24 mouse cellular contexts compared by ENCODE assay signal in genomic region chr12:112107685-112108084, GRCm38 (mm10). TPM values are rescaled to one million over a fixed set of nuclear protein-coding genes. Genes with fewer than 3 reads are reported as not detected.
DNase-seq lines count a peak whose midpoint lies in the region; ATAC-seq and TF ChIP-seq lines count a peak whose summit lies in the region.
"Had no signal": no experiment of that assay in that cellular context is flagged by ENCODE, and none has a peak within 500 bp of the region (broad histone marks: within the 10 kb centered on the region; RNA-seq: fewer than 3 reads in every experiment).

No protein-coding gene starts in this region.

- peaks cover 13% of the 10 kb centered on the region for H3K4me1 ChIP-seq in heart, embryonic 13.5 days
- peaks cover 28% of the 10 kb centered on the region for H3K4me1 ChIP-seq in liver, adult 2 months (ENCODE audit: control insufficient read depth, insufficient read depth, low read length)
- H3K4me1 ChIP-seq in liver, embryonic 12.5 days = peaks cover 4% of the 10 kb centered on the region; the same call in 1 of the 2 replicates
- peaks cover 41% of the 10 kb centered on the region for H3K4me1 ChIP-seq in E14TG2a.4 (replicated peaks; ENCODE audit: low read depth, low read length)
- H3K4me1 ChIP-seq in intestine, embryonic 15.5 days (replicated peaks) = peaks cover 13% of the 10 kb centered on the region
- H3K4me1 ChIP-seq: hindbrain, embryonic 15.5 days had no signal

- peaks cover 11% of the 10 kb centered on the region for H3K79me2 ChIP-seq in liver, adult 2 months (ENCODE audit: control insufficient read depth, insufficient read depth, low read length)

- no peak overlapping the region for H3K4me3 ChIP-seq in heart, embryonic 13.5 days
- H3K4me3 ChIP-seq in liver, adult 2 months (ENCODE audit: insufficient read depth, low read depth, low read length) = peak overlapping the region; percentile 94
- no peak overlapping the region for H3K4me3 ChIP-seq in liver, embryonic 12.5 days
- H3K4me3 ChIP-seq in E14TG2a.4 (replicated peaks; ENCODE audit: low read length) = 0 out of 2 replicates have a peak overlapping the region, but pooled peaks have one; percentile 74
- peak overlapping the region; percentile 44 for H3K4me3 ChIP-seq in intestine, embryonic 15.5 days (replicated peaks)
- H3K4me3 ChIP-seq: forebrain, embryonic 13.5 days; hindbrain, embryonic 15.5 days had no signal

- H3K27ac ChIP-seq in heart, embryonic 13.5 days (replicated peaks) = no peak overlapping the region
- peak overlapping the region; percentile 93 for H3K27ac ChIP-seq in liver, adult 2 months (replicated peaks; ENCODE audit: insufficient read depth, low read depth, low read length)
- no peak overlapping the region for H3K27ac ChIP-seq in liver, embryonic 12.5 days
- 0 out of 2 replicates have a peak overlapping the region, but pooled peaks have one; percentile 48 for H3K27ac ChIP-seq in intestine, embryonic 15.5 days
- H3K27ac ChIP-seq: forebrain, embryonic 10.5 days; forebrain, embryonic 13.5 days; heart, embryonic 15.5 days; hindbrain, embryonic 15.5 days had no signal

- no peak for TF ChIP-seq CTCF in liver, adult 2 months (IDR thresholded peaks at IDR 0.05; ENCODE audit: low read depth, low read length)
- TF ChIP-seq CTCF in E14TG2a.4 (conservative IDR thresholded peaks at IDR 0.05; ENCODE audit: low read length) = no peak

- no peaks in the 10 kb centered on the region for H3K36me3 ChIP-seq in heart, embryonic 13.5 days
- no peaks in the 10 kb centered on the region for H3K36me3 ChIP-seq in liver, adult 2 months (ENCODE audit: control insufficient read depth, insufficient read depth, low read length)
- no peaks in the 10 kb centered on the region for H3K36me3 ChIP-seq in liver, embryonic 12.5 days
- no peaks in the 10 kb centered on the region for H3K36me3 ChIP-seq in E14TG2a.4 (ENCODE audit: insufficient read depth, low read length)
- H3K36me3 ChIP-seq in intestine, embryonic 15.5 days = no peaks in the 10 kb centered on the region
- H3K36me3 ChIP-seq: forebrain, embryonic 10.5 days; G1E; heart, embryonic 15.5 days; hindbrain, embryonic 15.5 days had no signal

- no peak for DNase-seq in heart, adult 11 months
- DNase-seq in liver, adult 2 months (ENCODE audit: extremely low read depth, low read depth, low spot score) = peak; percentile 77
- DNase-seq in urinary bladder, postnatal 25 days (ENCODE audit: low spot score) = no peak
- no peak for DNase-seq in thymus, postnatal 25 days
- DNase-seq: adrenal gland, adult 2 months; adrenal gland, postnatal 14 days; cerebellum, adult 11-12 months; cerebellum, adult 9-10 months; cerebellum, postnatal 14 days; gastrocnemius, postnatal 10 days; heart, postnatal 10 days; heart, postnatal 36 days had no signal

- no peaks in the 10 kb centered on the region for H3K9me3 ChIP-seq in heart, embryonic 13.5 days
- no peaks in the 10 kb centered on the region for H3K9me3 ChIP-seq in liver, embryonic 12.5 days (replicated peaks)
- no peaks in the 10 kb centered on the region for H3K9me3 ChIP-seq in E14TG2a.4 (ENCODE audit: low read length)
- no peaks in the 10 kb centered on the region for H3K9me3 ChIP-seq in intestine, embryonic 15.5 days
- H3K9me3 ChIP-seq: forebrain, embryonic 10.5 days; forebrain, embryonic 13.5 days; G1E; heart, embryonic 15.5 days; hindbrain, embryonic 15.5 days had no signal

- H3K27me3 ChIP-seq in heart, embryonic 13.5 days (replicated peaks) = peaks cover 79% of the 10 kb centered on the region
- no peaks in the 10 kb centered on the region for H3K27me3 ChIP-seq in liver, adult 2 months (ENCODE audit: control insufficient read depth, insufficient read depth, low read length)
- H3K27me3 ChIP-seq in liver, embryonic 12.5 days (replicated peaks) = peaks cover 55% of the 10 kb centered on the region
- H3K27me3 ChIP-seq in E14TG2a.4 (ENCODE audit: insufficient read depth, low read length) = peaks cover 43% of the 10 kb centered on the region
- no peaks in the 10 kb centered on the region for H3K27me3 ChIP-seq in intestine, embryonic 15.5 days (replicated peaks)

- no peak overlapping the region for H3K9ac ChIP-seq in heart, embryonic 13.5 days
- peak overlapping the region; percentile 94 for H3K9ac ChIP-seq in liver, adult 2 months (ENCODE audit: low read depth, low read length)
- H3K9ac ChIP-seq in liver, embryonic 12.5 days = no peak overlapping the region
- peak overlapping the region; percentile 41 for H3K9ac ChIP-seq in intestine, embryonic 15.5 days
- H3K9ac ChIP-seq: forebrain, embryonic 13.5 days; heart, embryonic 15.5 days; hindbrain, embryonic 15.5 days had no signal

- no peak for ATAC-seq in heart, embryonic 13.5 days (ENCODE audit: extremely low read depth, insufficient number of reproducible peaks, low FRiP score, low TSS enrichment)
- ATAC-seq in liver, embryonic 12.5 days = no peak
- ATAC-seq in intestine, embryonic 15.5 days = peak; percentile 7; the same call in 1 of the 2 replicates
- ATAC-seq: forebrain, embryonic 13.5 days; forebrain, embryonic 16.5 days had no signal

- 79% methylated on average over 8 of the region's 8 CpGs for WGBS in heart, embryonic 13.5 days
- WGBS in liver, adult 2 months = 42% methylated on average over 8 of the region's 8 CpGs
- WGBS in liver, embryonic 12.5 days (ENCODE audit: insufficient replicate concordance) = 58% methylated on average over 8 of the region's 8 CpGs
- 80% methylated on average over 8 of the region's 8 CpGs for WGBS in intestine, embryonic 15.5 days

- peak; percentile 18; the same call in 1 of the 2 replicates for TF ChIP-seq POLR2A in liver, adult 2 months (IDR thresholded peaks at IDR 0.05; ENCODE audit: extremely low read depth, insufficient read depth, low read length)

- 0 out of 2 replicates have a peak overlapping the region, but pooled peaks have one; percentile 62 for H3K4me2 ChIP-seq in heart, embryonic 13.5 days
- no peak overlapping the region for H3K4me2 ChIP-seq in liver, embryonic 12.5 days
- H3K4me2 ChIP-seq in intestine, embryonic 15.5 days (replicated peaks) = peak overlapping the region; percentile 63
- H3K4me2 ChIP-seq: forebrain, embryonic 13.5 days; hindbrain, embryonic 15.5 days had no signal

RNA-seq across cellular contexts. Expression of gene Aspg, which starts 1.2 kb away (rescaled TPM):
- 0.38 and 1.1 TPM in 2 replicates for polyA plus RNA-seq in heart, embryonic 13.5 days (2015; fragmentation: Nextera tagmentation; extraction: Ambion mirVana)
- 162 and 179 TPM in 2 replicates for total RNA-seq in liver, adult 2 months (2014; rRNA removed)
- polyA plus RNA-seq in liver, adult 2 months (2012; rRNA removed) = 398 and 612 TPM in 2 replicates
- 0.46 and 0.50 TPM in 2 replicates for polyA plus RNA-seq in liver, embryonic 12.5 days (2016; fragmentation: Nextera tagmentation; extraction: Ambion mirVana)
- 26.8 and 31.8 TPM in 2 replicates for polyA plus RNA-seq in intestine, embryonic 15.5 days (2015; fragmentation: Nextera tagmentation; extraction: Ambion mirVana)
- total RNA-seq: gastrocnemius, adult 18-20 months; granulocyte monocyte progenitor cell, adult 5-6 weeks had no signal
- polyA plus RNA-seq: G1E had no signal

RNA-seq across cellular contexts. Expression of gene Kif26a, which starts 38.3 kb away (rescaled TPM):
- polyA plus RNA-seq in heart, embryonic 13.5 days (2015; fragmentation: Nextera tagmentation; extraction: Ambion mirVana) = 1.6 TPM in 2 replicates
- total RNA-seq in liver, adult 2 months (2014; rRNA removed) = 0.27 and 0.28 TPM in 2 replicates
- 0.77 and 0.84 TPM in 2 replicates for polyA plus RNA-seq in liver, adult 2 months (2012; rRNA removed)
- 0.44 and 0.51 TPM in 2 replicates for polyA plus RNA-seq in liver, embryonic 12.5 days (2016; fragmentation: Nextera tagmentation; extraction: Ambion mirVana)
- 2.9 and 3.0 TPM in 2 replicates for polyA plus RNA-seq in intestine, embryonic 15.5 days (2015; fragmentation: Nextera tagmentation; extraction: Ambion mirVana)
- total RNA-seq: G1E; granulocyte monocyte progenitor cell, adult 5-6 weeks had no signal
- polyA plus RNA-seq: G1E had no signal

Comparison
In these comparisons a context has a peak if more than half of its experiments do, and no peak if none do; other contexts are left out.
1. H3K27ac ChIP-seq: peak in liver, adult 2 months (single experiment) and intestine, embryonic 15.5 days (single experiment); none in heart, embryonic 13.5 days (single experiment) and liver, embryonic 12.5 days (single experiment).
2. H3K4me3 ChIP-seq: peak in liver, adult 2 months (single experiment), E14TG2a.4 (single experiment) and intestine, embryonic 15.5 days (single experiment); none in heart, embryonic 13.5 days (single experiment) and liver, embryonic 12.5 days (single experiment).
3. H3K9ac ChIP-seq: peak in liver, adult 2 months (single experiment) and intestine, embryonic 15.5 days (single experiment); none in heart, embryonic 13.5 days (single experiment) and liver, embryonic 12.5 days (single experiment).
4. RNA of gene Aspg, which starts 1.2 kb away (polyA plus RNA-seq): 398 to 612 TPM in liver, adult 2 months; 26.8 to 31.8 TPM in intestine, embryonic 15.5 days, 0.38 to 1.1 TPM in heart, embryonic 13.5 days and 0.46 to 0.50 TPM in liver, embryonic 12.5 days; every median in the first group is over 10 times any median in the second.